Mouse (Mus musculus) MEL (cell line): Measurements from ENCODE around the gene Ralgds. TPM values are rescaled to one million over a fixed set of nuclear protein-coding genes. Genes with fewer than 3 reads are reported as not detected.

Source experiments
- DNase-seq: peaks from one replicate; pipeline ENCODE4 v3.0.0; 2011; ENCODE audit warnings: low read depth, low spot score
- H3K27ac ChIP-seq: 2 replicates; pipeline ENCODE4 v1.5.1; 2012; ENCODE audit warnings: low read depth, mild to moderate bottlenecking, control low read depth, low read length, moderate library complexity; ENCODE audit not compliant: control insufficient read depth
- H3K27me3 ChIP-seq, 2 experiments: fragments of 150-350 bp in 1 of 2; sonication (generic) in 1 of 2; 2 replicates each; pipeline ENCODE4 v1.6.1; 2012; ENCODE audit warnings: low read length in 2 of 2, mild to moderate bottlenecking in 2 of 2, improper control_type of control experiment in 1 of 2, moderate library complexity in 1 of 2; ENCODE audit not compliant: insufficient read depth in 2 of 2, control insufficient read depth in 1 of 2
- H3K36me3 ChIP-seq, 2 experiments: 2 replicates each; pipeline ENCODE4 v1.6.1; 2012 to 2014; ENCODE audit warnings: low read length in 2 of 2, improper control_type of control experiment in 1 of 2, inconsistent platforms in 1 of 2, mild to moderate bottlenecking in 1 of 2; ENCODE audit not compliant: insufficient read depth in 2 of 2, control insufficient read depth in 1 of 2
- H3K4me1 ChIP-seq, 2 experiments: fragments of 150-350 bp in 1 of 2; sonication (generic) in 1 of 2; 2 replicates each; pipeline ENCODE4 v1.6.1; 2012; ENCODE audit warnings: low read length in 2 of 2, improper control_type of control experiment in 1 of 2, mild to moderate bottlenecking in 1 of 2; ENCODE audit not compliant: insufficient read depth in 2 of 2, control insufficient read depth in 1 of 2
- H3K4me3 ChIP-seq, 2 experiments: fragments of 150-350 bp in 1 of 2; sonication (generic) in 1 of 2; 2 replicates each; pipeline ENCODE4 v1.5.1; 2012; ENCODE audit warnings: low read depth in 2 of 2, low read length in 2 of 2, mild to moderate bottlenecking in 2 of 2, moderate library complexity in 2 of 2, control low read depth in 1 of 2, improper control_type of control experiment in 1 of 2; ENCODE audit not compliant: control insufficient read depth in 1 of 2, insufficient read depth in 1 of 2
- H3K79me2 ChIP-seq: 2 replicates; pipeline ENCODE4 v1.6.1; 2012; ENCODE audit warnings: mild to moderate bottlenecking, low read length, moderate library complexity; ENCODE audit not compliant: control insufficient read depth, poor library complexity, insufficient read depth
- H3K9ac ChIP-seq: 2 replicates; pipeline ENCODE4 v1.6.1; 2012; ENCODE audit warnings: low read depth, mild to moderate bottlenecking, control low read depth, low read length, moderate library complexity; ENCODE audit not compliant: control insufficient read depth, poor library complexity, severe bottlenecking
- H3K9me3 ChIP-seq: fragments of 150-350 bp; sonication (generic); replicated peaks from 2 replicates; pipeline ENCODE4 v1.6.1; 2012; ENCODE audit warnings: mild to moderate bottlenecking, low read length, improper control_type of control experiment, moderate library complexity; ENCODE audit not compliant: insufficient read depth
- BHLHE40 ChIP-seq: IDR thresholded peaks from 2 replicates; pipeline ENCODE4 v1.6.1; 2012; ENCODE audit warnings: low read depth, mild to moderate bottlenecking, inconsistent platforms, low read length, improper control_type of control experiment, borderline replicate concordance
- CHD1 ChIP-seq: IDR thresholded peaks from 2 replicates; pipeline ENCODE4 v1.6.1; 2012; ENCODE audit warnings: low read depth, mild to moderate bottlenecking, inconsistent platforms, low read length, improper control_type of control experiment
- CHD2 ChIP-seq: IDR thresholded peaks from 2 replicates; pipeline ENCODE4 v1.6.1; 2011; ENCODE audit warnings: low read length, improper control_type of control experiment
- ELF1 ChIP-seq: IDR thresholded peaks from 2 replicates; pipeline ENCODE4 v1.6.1; 2014; ENCODE audit warnings: low read depth, mild to moderate bottlenecking, inconsistent platforms, low read length, improper control_type of control experiment, moderate library complexity
- ETS1 ChIP-seq: IDR thresholded peaks from 2 replicates; pipeline ENCODE4 v1.6.1; 2012; ENCODE audit warnings: low read depth, mild to moderate bottlenecking, inconsistent platforms, low read length, improper control_type of control experiment, moderate library complexity
- GABPA ChIP-seq: IDR thresholded peaks from 2 replicates; pipeline ENCODE4 v1.6.1; 2012; ENCODE audit warnings: low read depth, mild to moderate bottlenecking, inconsistent platforms, low read length, improper control_type of control experiment, moderate library complexity
- GATA1 ChIP-seq: IDR thresholded peaks from 2 replicates; pipeline ENCODE4 v1.6.1; 2011; ENCODE audit warnings: low read depth, low read length, improper control_type of control experiment
- MAFK ChIP-seq: IDR thresholded peaks from 2 replicates; pipeline ENCODE4 v1.6.1; 2011; ENCODE audit warnings: low read depth, mild to moderate bottlenecking, low read length, improper control_type of control experiment, borderline replicate concordance
- MAX ChIP-seq: IDR thresholded peaks from 2 replicates; pipeline ENCODE4 v1.6.1; 2011; ENCODE audit warnings: low read length, improper control_type of control experiment
- MAZ ChIP-seq: IDR thresholded peaks from 2 replicates; pipeline ENCODE4 v1.6.1; 2012; ENCODE audit warnings: low read depth, mild to moderate bottlenecking, inconsistent platforms, low read length, improper control_type of control experiment
- MXI1 ChIP-seq: IDR thresholded peaks from 2 replicates; pipeline ENCODE4 v1.6.1; 2011; ENCODE audit warnings: mild to moderate bottlenecking, low read depth, low read length, improper control_type of control experiment
- MYB ChIP-seq: IDR thresholded peaks from 2 replicates; pipeline ENCODE4 v1.6.1; 2011; ENCODE audit warnings: mild to moderate bottlenecking, low read depth, low read length, improper control_type of control experiment
- MYC ChIP-seq: IDR thresholded peaks from 2 replicates; pipeline ENCODE4 v1.6.1; 2011; ENCODE audit warnings: low read depth, mild to moderate bottlenecking, low read length, improper control_type of control experiment, moderate library complexity
- NELFE ChIP-seq: IDR thresholded peaks from 2 replicates; pipeline ENCODE4 v1.6.1; 2011; ENCODE audit warnings: low read depth, low read length, improper control_type of control experiment
- POLR2A ChIP-seq, 2 experiments: IDR thresholded peaks; 2 replicates each; pipeline ENCODE4 v1.6.1; 2011 to 2012; ENCODE audit warnings: low read length in 2 of 2, mild to moderate bottlenecking in 2 of 2, control low read depth in 1 of 2, improper control_type of control experiment in 1 of 2, low read depth in 1 of 2, moderate library complexity in 1 of 2; ENCODE audit not compliant: control insufficient read depth in 1 of 2, insufficient read depth in 1 of 2, poor library complexity in 1 of 2
- POLR2AphosphoS2 ChIP-seq: IDR thresholded peaks from 2 replicates; pipeline ENCODE4 v1.6.1; 2011; ENCODE audit warnings: low read length, improper control_type of control experiment
- POLR2AphosphoS5 ChIP-seq: IDR thresholded peaks from 2 replicates; pipeline ENCODE4 v1.6.1; 2012; ENCODE audit warnings: low read depth, borderline replicate concordance, mild to moderate bottlenecking, inconsistent platforms, low read length, moderate library complexity, mixed read lengths
- RCOR1 ChIP-seq: IDR thresholded peaks from 2 replicates; pipeline ENCODE4 v1.6.1; 2012; ENCODE audit warnings: low read depth, mild to moderate bottlenecking, inconsistent platforms, low read length, improper control_type of control experiment
- SIN3A ChIP-seq: IDR thresholded peaks from 2 replicates; pipeline ENCODE4 v1.6.1; 2012; ENCODE audit warnings: low read length, improper control_type of control experiment, inconsistent platforms
- SMC3 ChIP-seq: IDR thresholded peaks from 2 replicates; pipeline ENCODE4 v1.6.1; 2011; ENCODE audit warnings: low read depth, low read length, improper control_type of control experiment
- TAL1 ChIP-seq: IDR thresholded peaks from 2 replicates; pipeline ENCODE4 v1.6.1; 2012; ENCODE audit warnings: mild to moderate bottlenecking, inconsistent platforms, low read length, moderate library complexity, mixed read lengths
- TBP ChIP-seq: IDR thresholded peaks from 2 replicates; pipeline ENCODE4 v1.8.0; 2011; ENCODE audit warnings: low read depth, low read length, improper control_type of control experiment
- TCF12 ChIP-seq: IDR thresholded peaks from 2 replicates; pipeline ENCODE4 v1.6.1; 2014; ENCODE audit warnings: low read depth, mild to moderate bottlenecking, inconsistent platforms, low read length, improper control_type of control experiment, moderate library complexity
- USF1 ChIP-seq: IDR thresholded peaks from 2 replicates; pipeline ENCODE4 v1.6.1; 2014; ENCODE audit warnings: low read depth, mild to moderate bottlenecking, inconsistent platforms, low read length, improper control_type of control experiment, moderate library complexity
- USF2 ChIP-seq, 2 experiments: IDR thresholded peaks; 2 replicates each; pipeline ENCODE4 v1.6.1; 2011 to 2012; ENCODE audit warnings: improper control_type of control experiment in 2 of 2, low read length in 2 of 2, borderline replicate concordance in 1 of 2, inconsistent platforms in 1 of 2, low read depth in 1 of 2, mild to moderate bottlenecking in 1 of 2; ENCODE audit not compliant: insufficient read depth in 1 of 2
- ZC3H11A ChIP-seq: IDR thresholded peaks from 2 replicates; pipeline ENCODE4 v1.6.1; 2012; ENCODE audit warnings: low read depth, mild to moderate bottlenecking, inconsistent platforms, low read length, improper control_type of control experiment
- polyA plus RNA-seq, 2 experiments: library from polyadenylated mRNA; stranded (reverse) in 1 of 2; unstranded in 1 of 2; fragments of >175 nt in 1 of 2; fragments of >200 nt in 1 of 2; gene quantifications; 2 replicates each; pipeline versions ENCODE4 v1.2.1 to v1.2.4; 2012; ENCODE audit warnings: low replicate concordance in 2 of 2, low read depth in 1 of 2; ENCODE audit not compliant: insufficient read length in 2 of 2, insufficient read depth in 1 of 2, missing spikeins in 1 of 2
- total RNA-seq: library from RNA; depleted of rRNA; stranded (reverse); fragments of 300-350 nt; gene quantifications from 2 replicates; pipeline ENCODE4 v1.2.3, GENCODE M21; 2012

Gene Ralgds
- total and polyA plus RNA-seq, 3 experiments: 4.7 to 11.0 TPM; not detected in 1

- no peak overlapping the region for H3K27ac ChIP-seq
- no peaks in the 10 kb centered on the region for H3K9me3 ChIP-seq
- no peak overlapping the region for H3K9ac ChIP-seq
- H3K4me1 ChIP-seq: no peaks in the 10 kb centered on the region
- TF ChIP-seq MYB (no peak), ETS1 (no peak), POLR2AphosphoS5 (no peak), TAL1 (no peak), SMC3 (no peak), POLR2AphosphoS2 (no peak), POLR2A (IDR thresholded peaks at IDR 0.05; ENCODE audit: control insufficient read depth in 1 of 2, insufficient read depth in 1 of 2, low read depth in 1 of 2, low read length in 2 of 2, poor library complexity in 1 of 2) (no peak), CHD2 (no peak), TBP (no peak), CHD1 (no peak), MAZ (no peak), MYC (no peak), RCOR1 (no peak), GABPA (no peak), GATA1 (no peak), NELFE (no peak), MAX (no peak), MXI1 (no peak)
- TF ChIP-seq, all 39 proteins: peak for 0
- no peaks in the 10 kb centered on the region for H3K79me2 ChIP-seq
- no peak overlapping the region for H3K4me3 ChIP-seq
- H3K27me3 ChIP-seq: peaks cover 8 to 17% of the 10 kb centered on the region in 2 experiments
- no peaks in the 10 kb centered on the region for H3K36me3 ChIP-seq
- no peak for DNase-seq
Observed at GRCm38 (mm10) chr2:28502987-28503386, 9.9 kb upstream of the Ralgds start.

DNA sequence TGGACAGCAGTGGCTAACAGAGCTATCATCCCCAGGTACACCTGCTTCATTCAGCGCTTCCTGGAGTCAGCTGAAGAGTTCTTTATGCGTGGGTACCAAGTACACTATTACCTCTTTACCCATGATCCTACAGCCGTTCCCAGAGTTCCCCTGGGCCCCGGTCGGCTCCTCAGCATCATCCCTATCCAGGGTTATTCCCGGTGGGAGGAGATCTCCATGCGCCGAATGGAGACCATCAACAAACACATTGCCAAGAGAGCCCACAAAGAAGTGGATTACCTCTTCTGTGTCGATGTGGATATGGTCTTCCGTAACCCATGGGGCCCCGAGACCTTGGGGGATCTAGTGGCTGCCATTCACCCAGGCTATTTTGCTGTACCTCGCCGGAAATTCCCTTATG, 8.2 kb upstream of the Ralgds start:
- DNase-seq: no peak
- TF ChIP-seq ELF1: no peak
- no peak for TF ChIP-seq POLR2AphosphoS5
- TF ChIP-seq MXI1: no peak
- TF ChIP-seq MYC: no peak
- TF ChIP-seq CHD2: no peak
- TF ChIP-seq SIN3A: no peak
- no peak for TF ChIP-seq MAFK
- no peak for TF ChIP-seq USF1
- TF ChIP-seq BHLHE40: no peak
- TF ChIP-seq ZC3H11A: no peak
- TF ChIP-seq TCF12: no peak
- no peak for TF ChIP-seq NELFE
- TF ChIP-seq USF2 (IDR thresholded peaks at IDR 0.05; ENCODE audit: borderline replicate concordance in 1 of 2, insufficient read depth in 1 of 2, low read depth in 1 of 2, low read length in 2 of 2): no peak
- no peak for TF ChIP-seq TBP
- TF ChIP-seq MYB: no peak
- TF ChIP-seq, all 39 proteins: peak for 0
- Histone ChIP-seq H3K27ac (no peak overlapping the region), H3K36me3 (no peaks in the 10 kb centered on the region), H3K27me3 (peaks cover 10 to 28% of the 10 kb centered on the region in 2 experiments), H3K9ac (no peak overlapping the region), H3K4me1 (no peaks in the 10 kb centered on the region), H3K79me2 (no peaks in the 10 kb centered on the region), H3K9me3 (no peaks in the 10 kb centered on the region), H3K4me3 (no peak overlapping the region)
